Mouse (Mus musculus) heart, postnatal 0 days (tissue): ENCODE measurements around the gene Fer. TPM values are rescaled to one million over a fixed set of nuclear protein-coding genes. Genes with fewer than 3 reads are reported as not detected.

ENCODE experiments used
- ATAC-seq: fragments of 200-750 bp; cut with Nextera tagmentation; 2 replicates; pipeline ENCODE4 v1.8.0; 2017; ENCODE audit warnings: low read depth, moderate number of reproducible peaks, moderate library complexity; ENCODE audit not compliant: insufficient read depth
- DNase-seq: peaks from one replicate; pipeline ENCODE4 v3.0.0-alpha.2; 2016; ENCODE audit warnings: low spot score
- H3K27ac ChIP-seq: fragments of 300-500 bp; sonication (generic); 2 replicates; pipeline ENCODE4 v1.5.1; 2014; ENCODE audit warnings: low read depth, mild to moderate bottlenecking
- H3K27me3 ChIP-seq: fragments of 300-500 bp; sonication (generic); 2 replicates; pipeline ENCODE4 v1.6.1; 2014; ENCODE audit warnings: low read length, mixed read lengths; ENCODE audit not compliant: control insufficient read depth, insufficient read depth
- H3K36me3 ChIP-seq: fragments of 300-500 bp; sonication (generic); replicated peaks from 2 replicates; pipeline ENCODE4 v1.6.1; 2014; ENCODE audit warnings: low read length, mixed read lengths; ENCODE audit not compliant: control insufficient read depth, insufficient read depth
- H3K4me1 ChIP-seq: fragments of 300-500 bp; sonication (generic); 2 replicates; pipeline ENCODE4 v1.6.1; 2014; ENCODE audit warnings: antibody characterized with exemption; ENCODE audit not compliant: control insufficient read depth, insufficient read depth
- H3K4me2 ChIP-seq: fragments of 300-500 bp; sonication (generic); 2 replicates; pipeline ENCODE4 v1.6.1; 2014; ENCODE audit warnings: low read depth, mild to moderate bottlenecking, low read length, moderate library complexity
- H3K4me3 ChIP-seq: fragments of 300-500 bp; sonication (generic); 2 replicates; pipeline ENCODE4 v1.5.1; 2014; ENCODE audit warnings: low read depth, low read length
- H3K9ac ChIP-seq: fragments of 300-500 bp; sonication (generic); replicated peaks from 2 replicates; pipeline ENCODE4 v1.6.1; 2014; ENCODE audit warnings: low read depth, low read length, mixed read lengths
- H3K9me3 ChIP-seq: fragments of 300-500 bp; sonication (generic); replicated peaks from 2 replicates; pipeline ENCODE4 v1.6.1; 2016; ENCODE audit warnings: low read length; ENCODE audit not compliant: control insufficient read depth
- CTCF ChIP-seq: IDR thresholded peaks from 2 replicates; pipeline ENCODE4 v1.5.1; 2016; ENCODE audit warnings: antibody characterized with exemption, control low read depth, low read depth
- EP300 ChIP-seq: IDR thresholded peaks from 2 replicates; pipeline ENCODE4 v1.6.1; 2016; ENCODE audit warnings: antibody characterized with exemption, low read depth
- WGBS: fragments of 180-500 bp; shearing (Covaris S2); extraction: QIAGEN DNeasy Blood & Tissue Kit; methylation state at CpG from one replicate; pipeline ENCODE4 v1.1.7; 2014; 5-methylcytosine and 5-hydroxymethylcytosine counted together
- polyA plus RNA-seq: library from polyadenylated mRNA; unstranded; fragments of >200 nt; fragmentation: Nextera tagmentation; extraction: Ambion mirVana; gene quantifications from 2 replicates; pipeline ENCODE4 v1.2.1, GENCODE M21; 2015
- total RNA-seq: library from RNA; depleted of rRNA; stranded (reverse); fragments of >200 nt; gene quantifications from 2 replicates; pipeline ENCODE4 v1.2.3, GENCODE M21; 2014; ENCODE audit warnings: low replicate concordance

The Fer gene
- total and polyA plus RNA-seq, 2 experiments from 2014 or later = 12.4 to 16.2 TPM

GRCm38 (mm10) chr17:63857023-63857544 lies 5.8 kb upstream of the Fer start:
- 83% methylated on average over 7 of the region's 7 CpGs for WGBS

GRCm38 (mm10) chr17:63860988-63861387 lies 1.9 kb upstream of the Fer start:
- H3K4me2 ChIP-seq = no peak overlapping the region
- no peak overlapping the region for H3K4me3 ChIP-seq
- no peaks in the 10 kb centered on the region for H3K9me3 ChIP-seq
- no peaks in the 10 kb centered on the region for H3K36me3 ChIP-seq
- DNase-seq = no peak
- TF ChIP-seq EP300 = no peak
- TF ChIP-seq CTCF = no peak
- no peaks in the 10 kb centered on the region for H3K27me3 ChIP-seq
- no peak for ATAC-seq
- no peak overlapping the region for H3K9ac ChIP-seq
- H3K27ac ChIP-seq = no peak overlapping the region
- H3K4me1 ChIP-seq = no peaks in the 10 kb centered on the region
- WGBS = 34% methylated on average over 4 of the region's 4 CpGs

More at GRCm38 (mm10) chr17:63857023-63857544, 5.8 kb upstream of the Fer start:
- DNase-seq (no peak), ATAC-seq (no peak)
- TF ChIP-seq CTCF (no peak), EP300 (no peak)
- H3K27me3 ChIP-seq = no peaks in the 10 kb centered on the region
- H3K36me3 ChIP-seq = no peaks in the 10 kb centered on the region
- H3K27ac ChIP-seq = no peak overlapping the region
- H3K4me1 ChIP-seq = no peaks in the 10 kb centered on the region; the same call in 1 of the 2 replicates
- H3K9ac ChIP-seq = no peak overlapping the region
- H3K4me3 ChIP-seq = no peak overlapping the region
- no peaks in the 10 kb centered on the region for H3K9me3 ChIP-seq
- H3K4me2 ChIP-seq = no peak overlapping the region

GRCm38 (mm10) chr17:63862399-63862798 lies 463 bp upstream of the Fer start:
- Histone ChIP-seq H3K27me3 (no peaks in the 10 kb centered on the region), H3K9ac (no peak overlapping the region), H3K4me3 (no peak overlapping the region), H3K27ac (no peak overlapping the region), H3K4me1 (no peaks in the 10 kb centered on the region), H3K4me2 (peak overlapping the region; percentile 76; the same call in 1 of the 2 replicates), H3K9me3 (no peaks in the 10 kb centered on the region), H3K36me3 (no peaks in the 10 kb centered on the region)
- TF ChIP-seq CTCF = no peak
- TF ChIP-seq EP300 = no peak
- ATAC-seq = no peak
- DNase-seq = no peak
- 31% methylated on average over 3 of the region's 3 CpGs for WGBS

DNA sequence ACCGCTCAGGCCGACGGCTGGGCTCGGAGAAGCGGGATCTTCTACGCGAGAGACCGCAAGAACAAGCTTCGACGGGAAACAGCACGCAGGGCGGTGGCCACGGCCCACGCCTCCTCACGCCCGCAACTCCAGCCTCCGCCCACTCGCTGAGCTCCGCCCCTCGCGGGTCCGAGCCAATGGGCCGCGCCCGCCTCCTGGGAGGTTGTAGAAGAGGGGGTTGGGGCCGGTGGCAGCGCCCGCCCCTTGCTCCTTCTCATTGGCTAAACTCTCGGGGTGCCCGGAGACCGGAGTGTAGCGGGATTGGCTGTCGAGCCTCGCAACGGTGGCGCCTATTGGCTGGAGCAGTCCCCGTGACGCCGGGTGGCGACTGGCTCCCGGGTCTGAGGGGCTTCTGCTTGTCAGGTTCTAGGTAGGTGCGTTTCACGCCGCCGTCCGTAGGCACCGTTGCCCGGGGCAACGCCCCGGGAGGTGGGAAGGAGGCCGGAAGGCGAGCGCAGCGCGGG lies 836 bp downstream of the Fer start, which contains the start of gene A930002H24Rik:
Gene A930002H24Rik (minus strand): TSS at position 145 of the 503 bp plus-strand sequence.
- Histone ChIP-seq H3K9ac (peak within 1 kb of the TSS; percentile 89), H3K27ac (peak within 1 kb of the TSS; percentile 84), H3K4me1 (no peaks in the 10 kb centered on the region), H3K27me3 (no peaks in the 10 kb centered on the region), H3K4me2 (peak within 1 kb of the TSS; percentile 76), H3K4me3 (peak within 1 kb of the TSS; percentile 92), H3K9me3 (no peaks in the 10 kb centered on the region), H3K36me3 (no peaks in the 10 kb centered on the region)
- TF ChIP-seq CTCF (no peak), EP300 (0 out of 2 replicates have a peak, but pooled peaks have one; percentile 59)
- DNase-seq (peak; percentile 99), ATAC-seq (peak; percentile 99)
- WGBS = 0% methylated on average over 48 of the region's 55 CpGs

- 0% methylated on average over 44 of the region's 48 CpGs for WGBS
- peak overlapping the region; percentile 92 for H3K4me3 ChIP-seq
- H3K9ac ChIP-seq = peak overlapping the region; percentile 89
- ATAC-seq (peak; percentile 57), DNase-seq (peak; percentile 34)
- H3K27ac ChIP-seq = peak overlapping the region; percentile 84
- no peak for TF ChIP-seq EP300
- TF ChIP-seq CTCF = no peak
- H3K9me3 ChIP-seq = no peaks in the 10 kb centered on the region
- H3K36me3 ChIP-seq = no peaks in the 10 kb centered on the region
- peak overlapping the region; percentile 76 for H3K4me2 ChIP-seq
- no peaks in the 10 kb centered on the region for H3K4me1 ChIP-seq
- H3K27me3 ChIP-seq = no peaks in the 10 kb centered on the region
These were observed 1.3 kb downstream of the Fer start for GRCm38 (mm10) chr17:63864171-63864571.

DNA sequence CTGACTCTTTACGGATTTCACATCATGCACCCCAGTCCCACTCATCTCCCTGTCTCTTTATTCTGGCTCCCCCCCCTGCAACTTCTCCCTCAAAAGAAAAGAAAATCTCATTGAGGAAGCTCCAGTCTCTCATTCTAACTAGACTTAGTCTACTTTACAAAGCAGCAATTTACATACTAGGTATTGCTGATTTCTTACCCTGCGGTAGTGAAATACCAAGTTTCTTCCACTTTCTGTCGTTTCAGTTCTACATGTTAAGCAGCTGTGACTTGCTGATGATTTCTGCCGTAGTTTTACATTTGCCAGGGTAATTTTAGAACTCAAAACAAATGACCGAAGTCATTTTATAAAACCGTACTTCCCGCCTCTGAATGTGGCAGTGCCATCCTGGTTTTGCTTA lies 8.9 kb downstream of the Fer start:
- 89% methylated on average over 7 of the region's 7 CpGs for WGBS
- H3K36me3 ChIP-seq = no peaks in the 10 kb centered on the region
- no peak for ATAC-seq

More for the DNA sequence above, 8.9 kb downstream of the Fer start:
- no peaks in the 10 kb centered on the region for H3K4me1 ChIP-seq
- no peak overlapping the region for H3K9ac ChIP-seq
- TF ChIP-seq EP300 (no peak), CTCF (no peak)
- H3K4me3 ChIP-seq = no peak overlapping the region
- DNase-seq = no peak
- no peak overlapping the region for H3K27ac ChIP-seq
- H3K27me3 ChIP-seq = no peaks in the 10 kb centered on the region
- no peak overlapping the region for H3K4me2 ChIP-seq
- no peaks in the 10 kb centered on the region for H3K9me3 ChIP-seq
